Mouse (Mus musculus) megakaryocyte, embryonic 14.5 days (primary cell): ENCODE measurements around the gene Cdk6.

Source experiments
- FLI1 ChIP-seq: IDR thresholded peaks from 2 replicates; pipeline ENCODE4 v1.6.1; 2012; ENCODE audit warnings: low read length, inconsistent platforms, mixed read lengths
- GATA1 ChIP-seq: IDR thresholded peaks from 3 replicates; pipeline ENCODE4 v1.6.1; 2012; ENCODE audit warnings: mixed read lengths, low read length, inconsistent platforms, borderline replicate concordance

GRCm38 (mm10) chr5:3357496-3357895 lies 16.2 kb downstream of the Cdk6 start:
- TF ChIP-seq GATA1, result no peak
- TF ChIP-seq FLI1, result no peak
